ENCODE assay signal across 8 mouse cellular contexts in genomic region chr14:57890011-57890842, GRCm38 (mm10). TPM values are rescaled to one million over a fixed set of nuclear protein-coding genes. Genes with fewer than 3 reads are reported as not detected.
A peak's percentile ranks its signal among the peaks of the same experiment; 100 is the strongest.
DNase-seq lines count a peak whose midpoint lies in the region; ATAC-seq and TF ChIP-seq lines count a peak whose summit lies in the region.

Gene Zdhhc20, minus strand, starts transcription at chr14:57890276.

- H3K27ac ChIP-seq in bone marrow macrophage, adult 2 months (ENCODE audit: insufficient read depth, low read depth, low read length) = peak within 1 kb of the TSS; percentile 77
- H3K27ac ChIP-seq in embryonic fibroblast, embryonic 13.5 days (ENCODE audit: insufficient read depth, low read length) = peak within 1 kb of the TSS; percentile 44
- peak within 1 kb of the TSS; percentile 92 for H3K27ac ChIP-seq in heart, embryonic 10.5 days
- H3K27ac ChIP-seq in kidney, embryonic 15.5 days = peak within 1 kb of the TSS; percentile 90
- peak within 1 kb of the TSS; percentile 20 for H3K27ac ChIP-seq in liver, adult 2 months (replicated peaks; ENCODE audit: insufficient read depth, low read depth, low read length)

- peak within 1 kb of the TSS; percentile 75 for H3K4me2 ChIP-seq in kidney, embryonic 15.5 days
- peak within 1 kb of the TSS; percentile 85 for H3K4me2 ChIP-seq in myocyte (ENCODE audit: low read depth)

- peak within 1 kb of the TSS; percentile 100 for H3K4me3 ChIP-seq in bone marrow macrophage, adult 2 months (ENCODE audit: insufficient read depth, low read length)
- peak within 1 kb of the TSS; percentile 94 for H3K4me3 ChIP-seq in embryonic fibroblast, embryonic 13.5 days (ENCODE audit: insufficient read depth, low read length)
- peak within 1 kb of the TSS; percentile 79 for H3K4me3 ChIP-seq in heart, embryonic 10.5 days
- H3K4me3 ChIP-seq in kidney, embryonic 15.5 days (replicated peaks) = peak within 1 kb of the TSS; percentile 95
- peak within 1 kb of the TSS; percentile 84 for H3K4me3 ChIP-seq in liver, adult 2 months (ENCODE audit: insufficient read depth, low read depth, low read length)
- H3K4me3 ChIP-seq in myocyte = peak within 1 kb of the TSS; percentile 72

- H3K79me2 ChIP-seq in liver, adult 2 months (ENCODE audit: control insufficient read depth, insufficient read depth, low read length) = peaks cover 3% of the 10 kb centered on the region; the same call in 1 of the 2 replicates
- peaks cover 44% of the 10 kb centered on the region for H3K79me2 ChIP-seq in myocyte (ENCODE audit: control insufficient read depth, insufficient read depth)

- H3K4me1 ChIP-seq in bone marrow macrophage, adult 2 months (ENCODE audit: control insufficient read depth, insufficient read depth, low read length) = peaks cover 14% of the 10 kb centered on the region
- peaks cover 7% of the 10 kb centered on the region for H3K4me1 ChIP-seq in embryonic fibroblast, embryonic 13.5 days (ENCODE audit: control insufficient read depth, insufficient read depth, low read length)
- peaks cover 9% of the 10 kb centered on the region for H3K4me1 ChIP-seq in heart, embryonic 10.5 days
- peaks cover 18% of the 10 kb centered on the region for H3K4me1 ChIP-seq in kidney, embryonic 15.5 days
- no peaks in the 10 kb centered on the region for H3K4me1 ChIP-seq in liver, adult 2 months (ENCODE audit: control insufficient read depth, insufficient read depth, low read length)

- peak within 1 kb of the TSS; percentile 94 for H3K9ac ChIP-seq in kidney, embryonic 15.5 days
- peak within 1 kb of the TSS; percentile 80 for H3K9ac ChIP-seq in liver, adult 2 months (ENCODE audit: low read depth, low read length)

- no peaks in the 10 kb centered on the region for H3K9me3 ChIP-seq in heart, embryonic 10.5 days
- no peaks in the 10 kb centered on the region for H3K9me3 ChIP-seq in kidney, embryonic 15.5 days (replicated peaks)

- H3K27me3 ChIP-seq in heart, embryonic 10.5 days (ENCODE audit: insufficient read depth, poor library complexity, severe bottlenecking) = no peaks in the 10 kb centered on the region
- no peaks in the 10 kb centered on the region for H3K27me3 ChIP-seq in kidney, embryonic 15.5 days
- no peaks in the 10 kb centered on the region for H3K27me3 ChIP-seq in liver, adult 2 months (ENCODE audit: control insufficient read depth, insufficient read depth, low read length)
- H3K27me3 ChIP-seq in myocyte (ENCODE audit: control insufficient read depth, insufficient read depth, insufficient read length) = no peaks in the 10 kb centered on the region
- H3K27me3 ChIP-seq in splenic B cell, adult 2 months (ENCODE audit: control insufficient read depth, insufficient read depth, low read length, poor library complexity, severe bottlenecking) = no peaks in the 10 kb centered on the region

- peak; percentile 98 for DNase-seq in A20 (ENCODE audit: low read depth, low spot score)
- peak; percentile 98 for DNase-seq in heart, embryonic 10.5 days (ENCODE audit: low spot score)
- peak; percentile 65 for DNase-seq in liver, adult 2 months (ENCODE audit: extremely low read depth, low read depth, low spot score)
- DNase-seq in splenic B cell, adult 2 months (ENCODE audit: low read depth, low spot score) = peak; percentile 96

- H3ac ChIP-seq in myocyte (ENCODE audit: control insufficient read depth, insufficient read length) = peak within 1 kb of the TSS; percentile 36

- 4% methylated on average over 65 of the region's 65 CpGs for WGBS in heart, embryonic 10.5 days
- 4% methylated on average over 60 of the region's 65 CpGs for WGBS in kidney, embryonic 15.5 days
- 4% methylated on average over 65 of the region's 65 CpGs for WGBS in liver, adult 2 months

- ATAC-seq in kidney, embryonic 15.5 days (replicated peaks; ENCODE audit: low FRiP score) = peak; percentile 97

- TF ChIP-seq CTCF in bone marrow macrophage, adult 2 months (IDR thresholded peaks at IDR 0.05; ENCODE audit: low read depth, low read length) = no peak
- no peak for TF ChIP-seq CTCF in embryonic fibroblast, embryonic 13.5 days (IDR thresholded peaks at IDR 0.05; ENCODE audit: borderline replicate concordance, insufficient read depth, low read length)
- TF ChIP-seq CTCF in liver, adult 2 months (IDR thresholded peaks at IDR 0.05; ENCODE audit: low read depth, low read length) = no peak

- 0 out of 2 replicates have a peak, but pooled peaks cover 3% of the 10 kb centered on the region for H3K36me3 ChIP-seq in heart, embryonic 10.5 days
- no peaks in the 10 kb centered on the region for H3K36me3 ChIP-seq in kidney, embryonic 15.5 days
- no peaks in the 10 kb centered on the region for H3K36me3 ChIP-seq in liver, adult 2 months (ENCODE audit: control insufficient read depth, insufficient read depth, low read length)
- no peaks in the 10 kb centered on the region for H3K36me3 ChIP-seq in myocyte (ENCODE audit: control insufficient read depth, insufficient read depth)
- no peaks in the 10 kb centered on the region for H3K36me3 ChIP-seq in splenic B cell, adult 2 months (ENCODE audit: control insufficient read depth, insufficient read depth, low read length, poor library complexity, severe bottlenecking)

- no peak for TF ChIP-seq POLR2A in bone marrow macrophage, adult 2 months (IDR thresholded peaks at IDR 0.05; ENCODE audit: borderline replicate concordance, low read depth, low read length)
- TF ChIP-seq POLR2A in embryonic fibroblast, embryonic 13.5 days (IDR thresholded peaks at IDR 0.05; ENCODE audit: low read depth, low read length) = peak; percentile 91
- TF ChIP-seq POLR2A in liver, adult 2 months (IDR thresholded peaks at IDR 0.05; ENCODE audit: extremely low read depth, insufficient read depth, low read length) = peak; percentile 71
- TF ChIP-seq POLR2A in myocyte (IDR thresholded peaks at IDR 0.05; ENCODE audit: insufficient read length, low read depth) = peak; percentile 91

TF ChIP-seq in myocyte, 11 proteins besides CTCF, POLR2A, EP300 and RAD21:
- TF ChIP-seq TCF12 (IDR thresholded peaks at IDR 0.05; ENCODE audit: insufficient read depth, poor library complexity, severe bottlenecking) (no peak), USF1 (IDR thresholded peaks at IDR 0.05; ENCODE audit: low read depth) (no peak), MYOG (IDR thresholded peaks at IDR 0.05; ENCODE audit: control insufficient read depth in 1 of 3, insufficient read depth in 1 of 3, insufficient read length in 2 of 3, low read depth in 2 of 3) (no peak), MYOD1 (IDR thresholded peaks at IDR 0.05; ENCODE audit: control insufficient read depth in 1 of 3, insufficient read length in 2 of 3, low read depth in 2 of 3) (peak in 1 of 3 experiments; percentile 1), POLR2AphosphoS2 (IDR thresholded peaks at IDR 0.05; ENCODE audit: insufficient read length, low read depth) (peak; percentile 91), MAX (IDR thresholded peaks at IDR 0.05; ENCODE audit: low read depth) (no peak), TCF3 (IDR thresholded peaks at IDR 0.05; ENCODE audit: insufficient read length, low read depth) (no peak), CEBPB (IDR thresholded peaks at IDR 0.05; ENCODE audit: insufficient read depth, poor library complexity, severe bottlenecking) (no peak), SRF (IDR thresholded peaks at IDR 0.05; ENCODE audit: control insufficient read depth, insufficient read length, low read depth) (no peak), REST (IDR thresholded peaks at IDR 0.05; ENCODE audit: insufficient read depth, insufficient read length) (no peak), E2F4 (IDR thresholded peaks at IDR 0.05; ENCODE audit: insufficient read depth) (no peak)

RNA-seq across cellular contexts. Expression of gene Zdhhc20, which starts in this region (rescaled TPM):
- polyA plus RNA-seq in bone marrow macrophage, adult 2 months (2012; ENCODE audit: insufficient read depth, insufficient read length, missing spikeins) = 52.4 and 58.7 TPM in 2 replicates
- 75.6 and 83.8 TPM in 2 replicates for polyA plus RNA-seq in embryonic fibroblast, embryonic 13.5 days (2011; ENCODE audit: insufficient read length, low read depth, missing spikeins)
- polyA plus RNA-seq in heart, embryonic 10.5 days (2016; fragmentation: Nextera tagmentation; extraction: Ambion mirVana) = 46.7 and 52.1 TPM in 2 replicates
- 70.8 and 77.5 TPM in 2 replicates for polyA plus RNA-seq in kidney, embryonic 15.5 days (2015; fragmentation: Nextera tagmentation; extraction: Ambion mirVana)
- total RNA-seq in liver, adult 2 months (2014; rRNA removed) = 9.1 and 9.5 TPM in 2 replicates
- 1.5 and 2.3 TPM in 2 replicates for polyA plus RNA-seq in liver, adult 2 months (2012; rRNA removed)
- polyA plus RNA-seq in myocyte (2012; fragmentation: generic; extraction: Trizol) = 9.6 TPM

Comparison
In these comparisons a context has a peak if more than half of its experiments do, and no peak if none do; other contexts are left out.
1. Peak in every context shown above with its lines: DNase-seq, ATAC-seq, H3K4me3 ChIP-seq and H3K27ac ChIP-seq.
2. H3K27ac ChIP-seq: peak in every context shown above with its lines; median percentile 92 in heart, embryonic 10.5 days; 90 in kidney, embryonic 15.5 days; 77 in bone marrow macrophage, adult 2 months; 44 in embryonic fibroblast, embryonic 13.5 days; 20 in liver, adult 2 months.